Mouse (Mus musculus) kidney, postnatal 4 days (tissue): ENCODE data around the gene Stxbp6.
A peak's percentile ranks its signal among the peaks of the same experiment; 100 is the strongest.

Source experiments
- DNase-seq, 2 experiments: peaks; one replicate each; pipeline ENCODE4 v3.0.0; 2021; ENCODE audit warnings: mixed read lengths in 2 of 2

Gene Stxbp6

DNA sequence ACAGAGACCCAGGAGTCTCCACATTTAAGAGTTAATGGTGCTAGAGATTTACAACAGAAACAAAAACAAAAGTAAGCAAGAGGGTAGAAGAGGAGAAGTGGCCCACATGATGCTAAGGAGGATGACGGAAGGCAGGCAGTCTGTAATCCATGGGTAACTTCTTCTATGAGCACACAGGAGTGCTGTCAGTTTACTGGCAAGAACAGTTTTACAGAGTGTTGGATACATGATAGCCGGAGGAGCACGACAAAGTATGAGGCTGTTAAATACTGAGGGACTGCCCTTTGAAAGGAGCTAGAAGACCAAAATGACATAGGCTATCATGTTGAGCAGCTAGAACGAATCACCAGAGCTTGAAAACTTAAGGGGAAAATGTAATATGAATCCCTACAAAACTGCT is 81.7 kb downstream of the Stxbp6 start:
- DNase-seq: no peak

GRCm38 (mm10) chr12:44990379-44990778 is 84.1 kb downstream of the Stxbp6 start:
- DNase-seq: no peak

DNA sequence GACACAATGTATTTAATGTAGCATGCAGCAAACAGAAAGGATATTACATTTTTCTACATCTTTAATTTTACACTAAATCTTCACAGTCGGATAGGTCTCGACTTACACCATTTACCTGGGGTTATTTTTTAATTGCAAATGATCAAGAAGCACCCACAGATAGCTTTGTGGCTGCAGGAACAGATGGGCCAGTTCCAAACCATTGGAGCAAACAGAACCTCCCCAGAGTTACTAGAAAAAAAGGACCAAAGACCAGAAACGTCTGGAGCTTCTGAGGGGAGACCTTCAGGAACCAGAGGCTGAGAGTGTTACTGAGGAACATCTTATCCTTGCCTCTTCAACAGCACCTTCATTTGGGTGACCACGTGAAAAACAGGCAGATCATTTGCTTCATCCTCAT is 85.5 kb downstream of the Stxbp6 start:
- no peak for DNase-seq

- DNase-seq: no peak
Observed at GRCm38 (mm10) chr12:44987762-44988161, 86.7 kb downstream of the Stxbp6 start.

- DNase-seq: no peak
Observed at GRCm38 (mm10) chr12:44979316-44979848, 95.1 kb downstream of the Stxbp6 start.

GRCm38 (mm10) chr12:44975266-44975665 is 99.2 kb downstream of the Stxbp6 start:
- no peak for DNase-seq

GRCm38 (mm10) chr12:44971477-44971876 is 103.0 kb downstream of the Stxbp6 start:
- no peak for DNase-seq

DNA sequence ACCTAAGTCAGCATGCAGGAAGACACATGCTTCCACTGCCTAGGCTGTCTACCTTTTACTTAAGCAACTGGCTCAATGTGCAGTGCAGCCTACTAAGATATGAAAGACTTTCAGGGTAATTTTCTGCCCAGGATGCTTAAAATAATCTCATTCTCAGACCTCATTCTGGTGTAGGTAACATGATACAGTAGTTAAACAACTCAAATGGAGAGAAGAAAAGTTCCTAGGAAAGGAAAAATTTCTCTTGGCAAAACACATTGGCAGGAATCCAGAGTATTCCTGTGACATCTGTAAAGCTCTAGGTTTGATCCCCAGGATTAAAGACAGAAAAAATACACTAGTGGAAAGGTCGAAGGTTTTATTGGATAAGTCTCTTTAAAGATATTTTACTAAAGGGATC is 107.1 kb downstream of the Stxbp6 start:
- DNase-seq: no peak

DNA sequence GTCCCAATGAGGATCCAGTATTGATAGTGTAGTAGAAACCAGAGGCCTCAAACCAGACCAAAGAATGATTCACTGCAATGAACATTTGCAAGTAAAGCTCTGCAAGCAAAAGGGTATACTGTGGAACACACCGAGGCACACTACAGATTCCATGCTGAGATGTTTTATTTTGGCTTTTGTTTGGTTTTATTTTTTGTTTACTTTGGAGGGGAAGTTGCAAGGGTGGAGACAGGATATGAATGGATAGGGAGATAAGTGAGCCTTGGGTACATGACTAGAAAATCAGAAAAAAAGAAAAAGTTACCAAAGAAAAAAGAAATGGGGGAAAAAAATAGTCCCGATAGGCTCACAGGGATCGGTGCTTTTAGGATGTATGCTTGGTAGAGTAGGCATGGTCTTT is 117.0 kb downstream of the Stxbp6 start:
- DNase-seq: no peak

GRCm38 (mm10) chr12:44953121-44953520 is 121.4 kb downstream of the Stxbp6 start:
- DNase-seq: no peak

- no peak for DNase-seq
Observed at GRCm38 (mm10) chr12:44952072-44952471, 122.4 kb downstream of the Stxbp6 start.

GRCm38 (mm10) chr12:44950559-44950958 is 124.0 kb downstream of the Stxbp6 start:
- DNase-seq: no peak

DNA sequence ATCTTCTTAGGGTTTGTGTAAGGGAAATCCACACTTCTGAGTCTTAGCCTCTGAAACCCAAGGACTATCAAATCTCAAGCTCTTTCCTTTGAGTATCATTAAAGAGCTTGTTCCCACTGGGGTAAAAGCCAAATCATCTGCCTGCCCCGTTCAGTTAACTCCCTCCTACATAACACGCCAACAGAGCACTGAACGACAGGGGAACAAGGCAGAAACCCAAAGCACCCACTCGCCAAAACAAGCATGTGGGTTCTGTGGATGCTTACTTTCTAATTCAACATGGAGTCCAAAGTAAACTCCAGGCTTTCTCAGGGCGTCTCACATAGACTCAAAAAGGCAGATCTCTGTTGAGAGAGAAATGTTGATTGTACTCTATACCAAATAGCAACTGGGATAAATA is 126.7 kb downstream of the Stxbp6 start:
- DNase-seq: no peak

GRCm38 (mm10) chr12:44940325-44940724 is 134.2 kb downstream of the Stxbp6 start:
- no peak for DNase-seq

GRCm38 (mm10) chr12:44939106-44939505 is 135.4 kb downstream of the Stxbp6 start:
- no peak for DNase-seq

- DNase-seq: no peak
Observed at GRCm38 (mm10) chr12:44932954-44933353, 141.6 kb downstream of the Stxbp6 start.

DNA sequence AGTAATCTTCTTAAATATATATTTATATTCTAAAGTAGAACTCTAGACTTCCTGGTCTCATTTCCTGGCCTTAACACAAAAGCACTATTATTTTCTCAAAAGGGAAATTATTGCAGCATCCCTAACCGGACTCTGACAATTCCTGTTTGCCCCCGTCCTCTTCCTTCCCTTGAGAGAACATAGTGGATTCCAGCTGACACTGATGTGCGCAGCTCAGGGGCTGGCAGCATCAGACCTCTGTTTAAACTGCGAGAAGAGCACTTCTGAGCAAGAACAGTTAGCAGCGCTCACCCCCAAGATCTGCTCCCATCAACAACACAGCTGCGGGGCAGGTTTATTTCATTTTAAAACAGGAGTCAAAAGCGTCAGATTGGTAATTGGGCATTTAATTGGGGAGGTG is 142.8 kb downstream of the Stxbp6 start:
- no peak for DNase-seq

GRCm38 (mm10) chr12:44928456-44928855 is 146.1 kb downstream of the Stxbp6 start:
- DNase-seq: peak in 1 of 2 experiments; percentile 15

GRCm38 (mm10) chr12:44925901-44926300 is 148.6 kb downstream of the Stxbp6 start:
- no peak for DNase-seq

DNA sequence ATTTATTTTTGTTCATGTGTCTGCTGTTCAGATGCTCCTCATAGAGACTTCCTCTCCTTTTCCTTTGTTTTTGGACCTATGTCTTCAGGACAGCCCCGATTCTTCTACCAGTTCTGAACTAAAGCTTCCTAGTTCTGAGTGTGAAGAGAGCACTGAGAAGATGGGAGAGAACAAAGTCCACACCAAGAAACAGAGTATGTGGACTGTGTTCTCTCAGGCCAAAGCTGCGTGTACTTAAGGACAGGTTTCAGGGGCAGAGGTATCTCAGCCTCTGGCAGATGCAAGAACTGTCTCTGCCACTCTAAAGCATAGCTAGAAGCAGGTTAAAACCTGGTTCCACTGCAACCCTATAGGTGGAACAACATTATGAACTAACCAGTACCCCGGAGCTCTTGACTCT is 151.2 kb downstream of the Stxbp6 start:
- DNase-seq: no peak

GRCm38 (mm10) chr12:44922241-44922640 is 152.3 kb downstream of the Stxbp6 start:
- DNase-seq: no peak

DNA sequence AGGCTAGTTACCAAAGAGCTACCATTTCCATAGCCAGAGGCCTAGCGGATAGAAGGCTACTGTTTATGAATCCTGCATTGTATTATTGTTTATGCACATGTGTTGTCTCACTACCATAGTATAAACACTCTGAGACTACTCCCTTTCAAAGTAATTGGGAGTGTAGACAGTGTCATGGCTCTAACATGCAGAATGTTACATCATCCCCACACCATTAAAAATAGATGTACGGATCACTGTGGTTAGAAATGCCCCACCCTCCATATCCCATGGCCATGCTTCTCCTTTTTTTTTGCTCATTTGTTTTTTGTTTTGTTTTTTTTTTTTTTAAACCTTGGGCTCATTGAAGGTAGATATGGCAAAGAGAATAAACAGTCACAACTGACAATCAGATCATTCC is 154.9 kb downstream of the Stxbp6 start:
- no peak for DNase-seq

GRCm38 (mm10) chr12:44918929-44919328 is 155.6 kb downstream of the Stxbp6 start:
- no peak for DNase-seq

- DNase-seq: no peak
Observed at GRCm38 (mm10) chr12:44913854-44914253, 160.7 kb downstream of the Stxbp6 start.

- DNase-seq: no peak
Observed at GRCm38 (mm10) chr12:44908028-44908702, 166.3 kb downstream of the Stxbp6 start.
